Mouse (Mus musculus) erythroblast, embryonic 14.5 days (primary cell): Measurements from ENCODE around the gene Prr22.

Experiments used
- GATA1 ChIP-seq: IDR thresholded peaks from 2 replicates; pipeline ENCODE4 v1.6.1; 2012; ENCODE audit warnings: low read length, inconsistent platforms, mixed read lengths
- TAL1 ChIP-seq: IDR thresholded peaks from 3 replicates; pipeline ENCODE4 v1.6.1; 2012; ENCODE audit warnings: low read length, inconsistent platforms, mixed read lengths

- no peak for TF ChIP-seq TAL1
- TF ChIP-seq GATA1, result no peak
These were observed 42.9 kb upstream of the Prr22 start for GRCm38 (mm10) chr17:56727029-56727649.
